In genomic region chr2:92405687-92406086, GRCm38 (mm10) we compare ENCODE assay signal across 21 mouse cellular contexts. TPM values are rescaled to one million over a fixed set of nuclear protein-coding genes. Genes with fewer than 3 reads are reported as not detected.
A peak's percentile ranks its signal among the peaks of the same experiment; 100 is the strongest.
DNase-seq lines count a peak whose midpoint lies in the region; ATAC-seq and TF ChIP-seq lines count a peak whose summit lies in the region.
"Had no signal": no experiment of that assay in that cellular context is flagged by ENCODE, and none has a peak within 500 bp of the region (broad histone marks: within the 10 kb centered on the region; RNA-seq: fewer than 3 reads in every experiment).

No protein-coding gene starts in this region.

- no peak for ATAC-seq in hindbrain, embryonic 15.5 days (ENCODE audit: low FRiP score, low read depth)
- ATAC-seq in neural tube, embryonic 14.5 days (ENCODE audit: low read depth), result peak; percentile 52; the same call in 1 of the 2 replicates
- ATAC-seq in frontal cortex, adult (ENCODE audit: low TSS enrichment), result no peak
- ATAC-seq: activated CD4-positive, CD25-positive, alpha-beta regulatory T cell, adult 4 months; liver, postnatal 0 days; Patski had no signal

- no peaks in the 10 kb centered on the region for H3K9me3 ChIP-seq in hindbrain, embryonic 15.5 days
- no peaks in the 10 kb centered on the region for H3K9me3 ChIP-seq in neural tube, embryonic 14.5 days (ENCODE audit: control insufficient read depth, low read length)
- H3K9me3 ChIP-seq: embryonic facial prominence, embryonic 13.5 days; heart, embryonic 15.5 days had no signal

- DNase-seq in cerebellum, postnatal 25 days, result peak; percentile 48 to 55
- DNase-seq in cerebellum, postnatal 36 days, result no peak
- DNase-seq in left cerebral cortex, adult 2 months (ENCODE audit: extremely low spot score in 1 of 2, low spot score in 2 of 2), result no peak
- DNase-seq in left cerebral cortex, postnatal 4 days, result no peak
- DNase-seq in heart, postnatal 36 days, result no peak
- DNase-seq: adrenal gland, postnatal 36 days; B cell, adult 2 months; heart, adult 11 months; kidney, adult 9 months; kidney, postnatal 4 days; liver; liver, postnatal 0 days; retina, postnatal 1 day had no signal

- H3K36me3 ChIP-seq in hindbrain, embryonic 15.5 days, result peaks cover 50% of the 10 kb centered on the region
- peaks cover 19% of the 10 kb centered on the region for H3K36me3 ChIP-seq in neural tube, embryonic 14.5 days (ENCODE audit: control insufficient read depth, insufficient read depth, low read length)

- peaks cover 24% of the 10 kb centered on the region for H3K4me1 ChIP-seq in hindbrain, embryonic 15.5 days (replicated peaks)
- H3K4me1 ChIP-seq in neural tube, embryonic 14.5 days (ENCODE audit: control insufficient read depth, insufficient read depth, low read length), result peaks cover 6% of the 10 kb centered on the region; the same call in 1 of the 2 replicates

- no peak overlapping the region for H3K9ac ChIP-seq in hindbrain, embryonic 15.5 days
- H3K9ac ChIP-seq in neural tube, embryonic 14.5 days (replicated peaks; ENCODE audit: low read depth, low read length), result no peak overlapping the region
- H3K9ac ChIP-seq: embryonic facial prominence, embryonic 13.5 days; heart, embryonic 15.5 days; liver, postnatal 0 days had no signal

- WGBS in hindbrain, embryonic 15.5 days, result 50% methylated on average over 7 of the region's 7 CpGs
- WGBS in neural tube, embryonic 14.5 days, result 75% methylated on average over 7 of the region's 7 CpGs

- H3K27ac ChIP-seq in left cerebral cortex, adult 2 months, result peak overlapping the region; percentile 24; the same call in 1 of the 2 replicates
- 0 out of 2 replicates have a peak overlapping the region, but pooled peaks have one; percentile 54 for H3K27ac ChIP-seq in hindbrain, embryonic 15.5 days (replicated peaks)
- 0 out of 2 replicates have a peak overlapping the region, but pooled peaks have one; percentile 44 for H3K27ac ChIP-seq in neural tube, embryonic 14.5 days (ENCODE audit: low read depth, low read length)
- H3K27ac ChIP-seq: embryonic facial prominence, embryonic 13.5 days; heart, embryonic 15.5 days had no signal

- no peak for TF ChIP-seq CTCF in left cerebral cortex, adult 2 months (IDR thresholded peaks at IDR 0.05)

- intact Hi-C loops in left cerebral cortex, adult 2 months (cut with DNase I), result no loop called here
- intact Hi-C loops in left cerebral cortex, postnatal 4 days (cut with DNase I), result no loop called here
- intact Hi-C loops in heart, postnatal 36 days (cut with DNase I), result no loop called here

- H3K4me3 ChIP-seq in left cerebral cortex, adult 2 months, result no peak overlapping the region
- H3K4me3 ChIP-seq in hindbrain, embryonic 15.5 days, result no peak overlapping the region
- H3K4me3 ChIP-seq in neural tube, embryonic 14.5 days (ENCODE audit: low read depth, low read length), result no peak overlapping the region
- H3K4me3 ChIP-seq: embryonic facial prominence, embryonic 13.5 days; heart, embryonic 15.5 days had no signal

- no peak overlapping the region for H3K4me2 ChIP-seq in hindbrain, embryonic 15.5 days
- H3K4me2 ChIP-seq in neural tube, embryonic 14.5 days (ENCODE audit: low read depth, low read length), result no peak overlapping the region
- H3K4me2 ChIP-seq: embryonic facial prominence, embryonic 13.5 days; heart, embryonic 15.5 days had no signal

- H3K27me3 ChIP-seq in hindbrain, embryonic 15.5 days, result no peaks in the 10 kb centered on the region
- H3K27me3 ChIP-seq in neural tube, embryonic 14.5 days (ENCODE audit: control insufficient read depth, insufficient read depth, low read length), result no peaks in the 10 kb centered on the region
- H3K27me3 ChIP-seq: Patski had no signal

RNA-seq across cellular contexts. Expression of gene Mapk8ip1, which starts 4.6 kb away (rescaled TPM):
- total RNA-seq in left cerebral cortex, adult 2 months (2021), result 100 to 1,000 TPM; 340 to 364 TPM
- total RNA-seq in left cerebral cortex, postnatal 4 days (2021), result 100 to 1,000 TPM; 306 to 339 TPM
- polyA plus RNA-seq in hindbrain, embryonic 15.5 days (2015; fragmentation: Nextera tagmentation; extraction: Ambion mirVana), result 162 and 178 TPM in 2 replicates
- polyA plus RNA-seq in neural tube, embryonic 14.5 days (2014; fragmentation: Nextera tagmentation; extraction: Ambion mirVana), result 51.8 and 64.3 TPM in 2 replicates
- total RNA-seq in heart, postnatal 36 days (2021), result 1 to 10 TPM; 4.6 to 4.8 TPM
- total RNA-seq: common myeloid progenitor, adult 5-6 weeks had no signal

RNA-seq across cellular contexts. Expression of gene 1700029I15Rik, which starts 23.3 kb away (rescaled TPM):
- total RNA-seq in left cerebral cortex, adult 2 months (2021), result 1 to 10 TPM; 5.3 TPM
- 1 to 10 TPM; 2.8 to 3.2 TPM for total RNA-seq in left cerebral cortex, postnatal 4 days (2021)
- 7.8 and 8.8 TPM in 2 replicates for polyA plus RNA-seq in hindbrain, embryonic 15.5 days (2015; fragmentation: Nextera tagmentation; extraction: Ambion mirVana)
- 3.9 and 4.2 TPM in 2 replicates for polyA plus RNA-seq in neural tube, embryonic 14.5 days (2014; fragmentation: Nextera tagmentation; extraction: Ambion mirVana)
- total RNA-seq in heart, postnatal 36 days (2021), result 1 to 10 TPM; 1.7 TPM

RNA-seq across cellular contexts. Expression of gene Cry2, which starts 28.2 kb away (rescaled TPM):
- total RNA-seq in left cerebral cortex, adult 2 months (2021), result 100 to 1,000 TPM; 126 to 129 TPM
- total RNA-seq in left cerebral cortex, postnatal 4 days (2021), result 10 to 100 TPM; 74.6 to 75.8 TPM
- polyA plus RNA-seq in hindbrain, embryonic 15.5 days (2015; fragmentation: Nextera tagmentation; extraction: Ambion mirVana), result 41.1 and 47.9 TPM in 2 replicates
- polyA plus RNA-seq in neural tube, embryonic 14.5 days (2014; fragmentation: Nextera tagmentation; extraction: Ambion mirVana), result 41.7 and 43.5 TPM in 2 replicates
- total RNA-seq in heart, postnatal 36 days (2021), result 10 to 100 TPM; 21.8 to 33.4 TPM

RNA-seq across cellular contexts. Expression of gene Large2, which starts 31.0 kb away (rescaled TPM):
- total RNA-seq in left cerebral cortex, adult 2 months (2021), result 1 to 10 TPM in 1 of 2 experiments, under 1 TPM in 1; 0.72 to 1.0 TPM
- total RNA-seq in left cerebral cortex, postnatal 4 days (2021), result under 1 TPM; 0.60 to 0.72 TPM
- 1.5 TPM in 2 replicates for polyA plus RNA-seq in hindbrain, embryonic 15.5 days (2015; fragmentation: Nextera tagmentation; extraction: Ambion mirVana)
- polyA plus RNA-seq in neural tube, embryonic 14.5 days (2014; fragmentation: Nextera tagmentation; extraction: Ambion mirVana), result 0.97 and 2.2 TPM in 2 replicates
- total RNA-seq in heart, postnatal 36 days (2021), result not detected
- polyA plus RNA-seq: activated CD4-positive, CD25-positive, alpha-beta regulatory T cell, adult 4 months had no signal

RNA-seq across cellular contexts. Expression of gene Pex16, which starts 31.2 kb away (rescaled TPM):
- total RNA-seq in left cerebral cortex, adult 2 months (2021), result 10 to 100 TPM; 33.4 to 37.1 TPM
- total RNA-seq in left cerebral cortex, postnatal 4 days (2021), result 10 to 100 TPM; 34.0 to 34.5 TPM
- 37.3 and 40.1 TPM in 2 replicates for polyA plus RNA-seq in hindbrain, embryonic 15.5 days (2015; fragmentation: Nextera tagmentation; extraction: Ambion mirVana)
- 32.4 and 37.0 TPM in 2 replicates for polyA plus RNA-seq in neural tube, embryonic 14.5 days (2014; fragmentation: Nextera tagmentation; extraction: Ambion mirVana)
- 10 to 100 TPM; 25.8 to 28.9 TPM for total RNA-seq in heart, postnatal 36 days (2021)

Comparison
In these comparisons a context has a peak if more than half of its experiments do, and no peak if none do; other contexts are left out.
1. DNase-seq: peak in cerebellum, postnatal 25 days (2 of 2); none in cerebellum, postnatal 36 days (0 of 2), left cerebral cortex, adult 2 months (0 of 2), left cerebral cortex, postnatal 4 days (single experiment) and heart, postnatal 36 days (0 of 2).
2. RNA of gene Mapk8ip1, which starts 4.6 kb away (total RNA-seq): 340 to 364 TPM in left cerebral cortex, adult 2 months and 306 to 339 TPM in left cerebral cortex, postnatal 4 days; 4.6 to 4.8 TPM in heart, postnatal 36 days; every median in the first group is over 10 times any median in the second.
3. Peak in every context shown above with its lines, with median percentiles within 50 percentile points of each other: H3K27ac ChIP-seq.